Mouse (Mus musculus) v-Abl transformed pro-B cells (cell line): ENCODE results near the gene Samhd1.

Source experiments
- in situ Hi-C, 2 experiments: fragments of 400-800 bp; cut with MboI; formaldehyde crosslinking; loops; one replicate each; pipeline ENCODE4 v1.15.1; 2025; ENCODE audit not compliant: unreplicated experiment in 2 of 2

Samhd1 gene

GRCm38 (mm10) chr2:157060037-157060436 lies 75.0 kb downstream of the Samhd1 start:
- in situ Hi-C loops = no loop called here

GRCm38 (mm10) chr2:157059166-157059565 lies 75.9 kb downstream of the Samhd1 start:
- in situ Hi-C loops = no loop called here

DNA sequence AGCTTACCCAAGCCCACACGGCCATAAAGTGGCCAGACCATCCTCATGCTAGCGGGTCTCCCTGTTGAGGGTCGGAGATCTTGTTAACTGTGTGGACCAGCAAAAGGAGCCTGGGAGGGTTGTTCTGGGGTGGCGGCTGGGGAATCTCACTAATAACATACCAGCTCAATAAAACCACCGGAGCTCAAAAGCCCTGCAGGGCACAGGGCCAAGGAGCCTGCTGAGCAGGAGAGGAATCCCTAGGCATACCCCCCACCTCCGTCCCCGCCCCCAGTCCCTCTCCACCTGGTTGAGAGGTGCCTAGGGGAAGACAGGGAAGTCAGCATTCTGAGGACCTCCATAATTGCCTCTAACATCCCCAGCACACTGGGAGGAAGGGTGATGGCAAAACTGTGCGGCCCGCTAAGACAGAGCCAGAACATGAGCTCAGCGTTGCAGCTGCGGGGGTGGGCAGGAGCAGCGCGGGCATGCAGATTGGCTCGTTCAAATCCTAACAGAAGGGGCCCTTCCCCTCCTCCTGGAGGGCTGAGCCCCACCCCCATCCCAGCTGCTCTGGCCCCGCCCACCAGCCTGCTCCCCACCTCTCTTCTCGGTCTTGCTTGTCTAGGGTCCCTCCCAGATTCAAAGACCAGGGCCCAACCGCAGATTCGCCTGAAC lies 76.6 kb downstream of the Samhd1 start:
- in situ Hi-C loops = no loop called here

DNA sequence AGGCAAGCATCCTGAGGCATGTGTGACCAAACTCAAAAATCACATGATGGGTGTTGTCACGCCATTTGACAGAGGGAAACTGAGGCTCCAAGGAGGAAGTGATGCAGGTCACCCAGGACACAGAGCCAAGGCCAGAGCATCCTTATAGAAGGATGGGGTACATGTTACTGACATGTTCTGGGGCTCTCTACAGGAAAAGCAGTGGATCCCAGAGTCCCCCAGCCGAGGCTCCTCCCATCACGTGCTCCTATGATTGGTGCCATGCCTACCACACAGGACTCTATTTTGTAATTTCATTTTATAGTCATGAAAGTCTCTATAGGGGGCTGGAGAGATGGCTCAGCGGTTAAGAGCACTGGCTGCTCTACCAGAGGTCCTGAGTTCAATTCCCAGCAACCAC lies 77.3 kb downstream of the Samhd1 start:
- in situ Hi-C loops = no loop called here

GRCm38 (mm10) chr2:157057186-157057585 lies 77.9 kb downstream of the Samhd1 start:
- in situ Hi-C loops = no loop called here

- in situ Hi-C loops = no loop called here
Measured at GRCm38 (mm10) chr2:157055721-157056120, 79.3 kb downstream of the Samhd1 start.

- in situ Hi-C loops = no loop called here
Measured at GRCm38 (mm10) chr2:157054816-157055215, 80.2 kb downstream of the Samhd1 start.

- in situ Hi-C loops = no loop called here
Measured at GRCm38 (mm10) chr2:157054297-157054696, 80.8 kb downstream of the Samhd1 start.

GRCm38 (mm10) chr2:157053787-157054186 lies 81.3 kb downstream of the Samhd1 start:
- in situ Hi-C loops = no loop called here

GRCm38 (mm10) chr2:157053124-157053523 lies 81.9 kb downstream of the Samhd1 start:
- in situ Hi-C loops = no loop called here

GRCm38 (mm10) chr2:157052448-157052847 lies 82.6 kb downstream of the Samhd1 start:
- in situ Hi-C loops = no loop called here

- in situ Hi-C loops = loop anchor here (5.0 kb wide), 2 partner anchors 37 to 42 kb away; partner anchors contain the start of gene Tldc2 (in 1 of the 2)
Measured at GRCm38 (mm10) chr2:157049831-157050243, 85.2 kb downstream of the Samhd1 start.

DNA sequence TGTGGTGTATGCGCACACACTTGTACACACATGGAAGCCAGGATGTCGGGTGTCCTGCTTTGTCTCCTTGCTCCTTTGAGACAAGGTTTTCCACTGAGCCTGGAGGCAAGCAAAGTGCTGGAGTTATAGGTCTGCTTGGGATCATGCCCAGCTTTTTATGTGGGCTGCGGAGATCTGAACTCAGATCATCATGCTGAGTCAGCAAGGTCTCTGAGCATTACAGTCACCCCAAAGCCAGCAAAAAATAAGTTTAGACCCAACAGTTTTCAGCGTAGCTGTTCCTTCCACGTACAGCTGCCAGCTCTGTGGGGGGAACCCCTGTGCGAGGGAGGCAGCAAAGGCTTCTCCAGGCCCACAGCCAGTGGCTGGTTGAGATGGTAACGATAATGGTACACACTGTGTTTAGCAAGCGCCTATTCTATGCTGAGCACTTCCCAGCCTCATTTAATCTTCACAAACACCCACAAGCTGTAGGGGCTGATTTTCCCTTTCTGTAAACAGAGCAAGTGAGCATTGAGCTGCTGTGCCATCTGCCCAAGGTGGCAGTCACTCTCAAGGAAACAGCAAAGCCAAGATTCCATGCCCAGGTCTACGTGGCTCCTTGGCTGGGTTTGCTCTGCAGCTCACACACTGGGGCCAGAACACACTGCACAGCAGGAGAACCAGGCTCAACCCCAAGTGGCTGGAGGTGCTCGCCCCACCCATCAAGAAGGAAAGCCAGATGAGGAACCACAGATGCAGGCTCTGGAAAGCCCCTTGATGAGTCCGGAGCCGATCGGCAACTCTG lies 86.5 kb downstream of the Samhd1 start:
- in situ Hi-C loops = loop anchor here (5.0 kb wide), 2 partner anchors 39 to 44 kb away; partner anchors contain the start of gene Tldc2 (in 1 of the 2)
